Mouse (Mus musculus): ENCODE measurements around the gene Il34. TPM values are rescaled to one million over a fixed set of nuclear protein-coding genes. Genes with fewer than 3 reads are reported as not detected.
"Not testable (repeated sequence)": the region's sequence is repeated elsewhere in the genome, so short reads cannot be mapped to it uniquely, and the experiment has no call there.

The Il34 gene
- polyA plus RNA-seq, 1 experiment from 2014 or later = 0.20 TPM

GRCm38 (mm10) chr8:110787411-110787954 lies 18.2 kb downstream of the Il34 start:
- WGBS = 91% methylated on average over 9 of the region's 9 CpGs
- no peak overlapping the region for H3K27ac ChIP-seq (replicated peaks)
- no peaks in the 10 kb centered on the region for H3K27me3 ChIP-seq (ENCODE audit: low read depth, poor library complexity, severe bottlenecking)
- DNase-seq (ENCODE audit: low spot score) = no peak
- 0 out of 2 replicates have a peak, but pooled peaks cover 2% of the 10 kb centered on the region for H3K4me1 ChIP-seq
- no peak overlapping the region for H3K4me3 ChIP-seq
- no peaks in the 10 kb centered on the region for H3K9me3 ChIP-seq (replicated peaks)
- no peaks in the 10 kb centered on the region for H3K36me3 ChIP-seq

- H3K27me3 ChIP-seq (ENCODE audit: low read depth, poor library complexity, severe bottlenecking) = no peaks in the 10 kb centered on the region
- no peak overlapping the region for H3K4me3 ChIP-seq
- 0 out of 2 replicates have a peak, but pooled peaks cover 2% of the 10 kb centered on the region for H3K4me1 ChIP-seq
- 91% methylated on average over 8 of the region's 8 CpGs for WGBS
- no peak overlapping the region for H3K27ac ChIP-seq (replicated peaks)
- no peak for DNase-seq (ENCODE audit: low spot score)
- H3K36me3 ChIP-seq = no peaks in the 10 kb centered on the region
- no peaks in the 10 kb centered on the region for H3K9me3 ChIP-seq (replicated peaks)
Observed at GRCm38 (mm10) chr8:110786934-110787333, 18.8 kb downstream of the Il34 start.

- H3K27me3 ChIP-seq (ENCODE audit: low read depth, poor library complexity, severe bottlenecking); DNase-seq (ENCODE audit: low spot score); H3K4me3 ChIP-seq; H3K27ac ChIP-seq (replicated peaks); H3K36me3 ChIP-seq; H3K4me1 ChIP-seq; H3K9me3 ChIP-seq (replicated peaks): not testable (repeated sequence)
- WGBS = 78% methylated on average over 7 of the region's 7 CpGs
Observed at GRCm38 (mm10) chr8:110786501-110786900, 19.2 kb downstream of the Il34 start.

GRCm38 (mm10) chr8:110785366-110785765 lies 20.4 kb downstream of the Il34 start:
- H3K36me3 ChIP-seq = no peaks in the 10 kb centered on the region
- H3K9me3 ChIP-seq (replicated peaks) = no peaks in the 10 kb centered on the region
- H3K4me1 ChIP-seq = 0 out of 2 replicates have a peak, but pooled peaks cover 2% of the 10 kb centered on the region
- no peak for DNase-seq (ENCODE audit: low spot score)
- no peak overlapping the region for H3K27ac ChIP-seq (replicated peaks)
- no peak overlapping the region for H3K4me3 ChIP-seq
- no peaks in the 10 kb centered on the region for H3K27me3 ChIP-seq (ENCODE audit: low read depth, poor library complexity, severe bottlenecking)
- 64% methylated on average over 2 of the region's 2 CpGs for WGBS

- 88% methylated on average over 13 of the region's 13 CpGs for WGBS
- Histone ChIP-seq H3K9me3 (replicated peaks) (no peaks in the 10 kb centered on the region; the same call in 1 of the 2 replicates), H3K4me3 (no peak overlapping the region), H3K27me3 (ENCODE audit: low read depth, poor library complexity, severe bottlenecking) (no peaks in the 10 kb centered on the region), H3K36me3 (no peaks in the 10 kb centered on the region), H3K4me1 (no peaks in the 10 kb centered on the region), H3K27ac (replicated peaks) (no peak overlapping the region)
- no peak for DNase-seq (ENCODE audit: low spot score)
Observed at GRCm38 (mm10) chr8:110779924-110780718, 25.6 kb downstream of the Il34 start.

- no peak for DNase-seq (ENCODE audit: low spot score)
- no peaks in the 10 kb centered on the region for H3K36me3 ChIP-seq
- H3K4me3 ChIP-seq = no peak overlapping the region
- H3K27ac ChIP-seq (replicated peaks) = no peak overlapping the region
- H3K27me3 ChIP-seq (ENCODE audit: low read depth, poor library complexity, severe bottlenecking) = no peaks in the 10 kb centered on the region
- no peaks in the 10 kb centered on the region for H3K4me1 ChIP-seq
- H3K9me3 ChIP-seq (replicated peaks) = no peaks in the 10 kb centered on the region; the same call in 1 of the 2 replicates
- 96% methylated on average over 3 of the region's 3 CpGs for WGBS
Observed at GRCm38 (mm10) chr8:110776335-110776734, 29.4 kb downstream of the Il34 start.

GRCm38 (mm10) chr8:110775721-110776120 lies 30.0 kb downstream of the Il34 start:
- WGBS = 90% methylated on average over 3 of the region's 3 CpGs
- no peak for DNase-seq (ENCODE audit: low spot score)
- H3K4me3 ChIP-seq = no peak overlapping the region
- no peaks in the 10 kb centered on the region for H3K4me1 ChIP-seq
- no peaks in the 10 kb centered on the region; the same call in 1 of the 2 replicates for H3K9me3 ChIP-seq (replicated peaks)
- H3K27me3 ChIP-seq (ENCODE audit: low read depth, poor library complexity, severe bottlenecking) = no peaks in the 10 kb centered on the region
- no peaks in the 10 kb centered on the region for H3K36me3 ChIP-seq
- H3K27ac ChIP-seq (replicated peaks) = no peak overlapping the region

GRCm38 (mm10) chr8:110775316-110775715 lies 30.4 kb downstream of the Il34 start:
- H3K4me3 ChIP-seq = no peak overlapping the region
- no peak for DNase-seq (ENCODE audit: low spot score)
- no peak overlapping the region for H3K27ac ChIP-seq (replicated peaks)
- no peaks in the 10 kb centered on the region for H3K4me1 ChIP-seq
- no peaks in the 10 kb centered on the region for H3K36me3 ChIP-seq
- no peaks in the 10 kb centered on the region for H3K27me3 ChIP-seq (ENCODE audit: low read depth, poor library complexity, severe bottlenecking)
- WGBS = 76% methylated on average over 8 of the region's 8 CpGs
- no peaks in the 10 kb centered on the region; the same call in 1 of the 2 replicates for H3K9me3 ChIP-seq (replicated peaks)

GRCm38 (mm10) chr8:110774725-110775124 lies 31.0 kb downstream of the Il34 start:
- DNase-seq (ENCODE audit: low spot score) = no peak
- Histone ChIP-seq H3K27me3 (ENCODE audit: low read depth, poor library complexity, severe bottlenecking) (no peaks in the 10 kb centered on the region), H3K4me3 (no peak overlapping the region), H3K9me3 (replicated peaks) (no peaks in the 10 kb centered on the region; the same call in 1 of the 2 replicates), H3K4me1 (no peaks in the 10 kb centered on the region), H3K27ac (replicated peaks) (no peak overlapping the region), H3K36me3 (no peaks in the 10 kb centered on the region)
- WGBS = 84% methylated on average over 6 of the region's 6 CpGs

GRCm38 (mm10) chr8:110774047-110774446 lies 31.7 kb downstream of the Il34 start:
- H3K36me3 ChIP-seq = no peaks in the 10 kb centered on the region
- H3K27ac ChIP-seq (replicated peaks) = no peak overlapping the region
- H3K4me3 ChIP-seq = no peak overlapping the region
- no peaks in the 10 kb centered on the region; the same call in 1 of the 2 replicates for H3K9me3 ChIP-seq (replicated peaks)
- no peak for DNase-seq (ENCODE audit: low spot score)
- no peaks in the 10 kb centered on the region for H3K27me3 ChIP-seq (ENCODE audit: low read depth, poor library complexity, severe bottlenecking)
- H3K4me1 ChIP-seq = no peaks in the 10 kb centered on the region
- 88% methylated on average over 3 of the region's 3 CpGs for WGBS

GRCm38 (mm10) chr8:110772452-110772851 lies 33.3 kb downstream of the Il34 start:
- Histone ChIP-seq H3K9me3 (replicated peaks) (no peaks in the 10 kb centered on the region; the same call in 1 of the 2 replicates), H3K36me3 (no peaks in the 10 kb centered on the region), H3K4me1 (no peaks in the 10 kb centered on the region), H3K27me3 (ENCODE audit: low read depth, poor library complexity, severe bottlenecking) (no peaks in the 10 kb centered on the region), H3K4me3 (no peak overlapping the region), H3K27ac (replicated peaks) (no peak overlapping the region)
- no peak for DNase-seq (ENCODE audit: low spot score)
- WGBS = 81% methylated on average over 7 of the region's 7 CpGs

GRCm38 (mm10) chr8:110767261-110767660 lies 38.5 kb downstream of the Il34 start:
- WGBS = 88% methylated on average over 6 of the region's 6 CpGs
- Histone ChIP-seq H3K27ac (replicated peaks) (no peak overlapping the region), H3K4me1 (no peaks in the 10 kb centered on the region), H3K27me3 (ENCODE audit: low read depth, poor library complexity, severe bottlenecking) (no peaks in the 10 kb centered on the region), H3K36me3 (no peaks in the 10 kb centered on the region), H3K4me3 (no peak overlapping the region), H3K9me3 (replicated peaks) (no peaks in the 10 kb centered on the region)
- no peak for DNase-seq (ENCODE audit: low spot score)

- Histone ChIP-seq H3K36me3 (no peaks in the 10 kb centered on the region), H3K27me3 (ENCODE audit: low read depth, poor library complexity, severe bottlenecking) (no peaks in the 10 kb centered on the region), H3K27ac (replicated peaks) (no peak overlapping the region), H3K9me3 (replicated peaks) (no peaks in the 10 kb centered on the region), H3K4me1 (peaks cover 6% of the 10 kb centered on the region), H3K4me3 (no peak overlapping the region)
- 87% methylated on average over 3 of the region's 3 CpGs for WGBS
- no peak for DNase-seq (ENCODE audit: low spot score)
Observed at GRCm38 (mm10) chr8:110764671-110765070, 41.1 kb downstream of the Il34 start.

Data from midbrain, embryonic 10.5 days (tissue).